ENCODE assay signal across 16 mouse cellular contexts in genomic region chr2:73063911-73064619, GRCm38 (mm10).
DNase-seq lines count a peak whose midpoint lies in the region; ATAC-seq and TF ChIP-seq lines count a peak whose summit lies in the region.
"Had no signal": no experiment of that assay in that cellular context is flagged by ENCODE, and none has a peak within 500 bp of the region (broad histone marks: within the 10 kb centered on the region; RNA-seq: fewer than 3 reads in every experiment).

No protein-coding gene starts in this region.

- H3K4me3 ChIP-seq in layer of hippocampus, adult 2 months = no peak overlapping the region
- no peak overlapping the region for H3K4me3 ChIP-seq in E14TG2a.4 (replicated peaks; ENCODE audit: low read length)
- H3K4me3 ChIP-seq: embryonic facial prominence, embryonic 10.5 days; forebrain, embryonic 13.5 days; heart, embryonic 15.5 days; left cerebral cortex, adult 2 months; limb, embryonic 10.5 days; liver, embryonic 13.5 days; midbrain, embryonic 13.5 days had no signal

- peak; percentile 65 for ATAC-seq in megakaryocyte, adult 5-6 weeks (ENCODE audit: poor library complexity, severe bottlenecking)
- ATAC-seq: forebrain, embryonic 13.5 days; midbrain, embryonic 13.5 days had no signal

- no peak for DNase-seq in layer of hippocampus, adult 2 months (ENCODE audit: low spot score in 2 of 2)
- no peak for DNase-seq in layer of hippocampus, adult 11-12 months (ENCODE audit: low spot score)
- peak; percentile 59 for DNase-seq in 416B (ENCODE audit: low read depth)
- no peak for DNase-seq in embryo, embryonic 10.5 days (ENCODE audit: low spot score)
- no peak for DNase-seq in cerebellum, adult 9-10 months
- DNase-seq: cerebellum, postnatal 14 days; liver, embryonic 13.5 days; thymus, postnatal 36 days had no signal

- peak; percentile 32 for TF ChIP-seq CTCF in layer of hippocampus, adult 2 months (conservative IDR thresholded peaks at IDR 0.05)
- peak; percentile 15 for TF ChIP-seq CTCF in E14TG2a.4 (conservative IDR thresholded peaks at IDR 0.05; ENCODE audit: low read length)

- H3K27me3 ChIP-seq in E14TG2a.4 (ENCODE audit: insufficient read depth, low read length) = peaks cover 31% of the 10 kb centered on the region
- H3K27me3 ChIP-seq: forebrain, embryonic 13.5 days; heart, embryonic 15.5 days had no signal

- no peak overlapping the region for H3K27ac ChIP-seq in layer of hippocampus, adult 2 months
- H3K27ac ChIP-seq: embryonic facial prominence, embryonic 10.5 days; forebrain, embryonic 13.5 days; heart, embryonic 15.5 days; left cerebral cortex, adult 2 months; limb, embryonic 10.5 days; liver, embryonic 13.5 days; midbrain, embryonic 13.5 days had no signal

- H3K36me3 ChIP-seq in E14TG2a.4 (ENCODE audit: insufficient read depth, low read length) = no peaks in the 10 kb centered on the region
- H3K36me3 ChIP-seq: embryonic facial prominence, embryonic 10.5 days; heart, embryonic 15.5 days; limb, embryonic 10.5 days; liver, embryonic 13.5 days; midbrain, embryonic 13.5 days had no signal

- H3K9me3 ChIP-seq in E14TG2a.4 (ENCODE audit: low read length) = no peaks in the 10 kb centered on the region
- H3K9me3 ChIP-seq: embryonic facial prominence, embryonic 10.5 days; forebrain, embryonic 13.5 days; heart, embryonic 15.5 days; limb, embryonic 10.5 days; liver, embryonic 13.5 days; midbrain, embryonic 13.5 days had no signal

- H3K4me1 ChIP-seq in E14TG2a.4 (replicated peaks; ENCODE audit: low read depth, low read length) = peaks cover 28% of the 10 kb centered on the region
- H3K4me1 ChIP-seq: forebrain, embryonic 13.5 days had no signal
